Mouse (Mus musculus) gonadal fat pad, adult 2 months (tissue): ENCODE data around the gene Grik1. TPM values are rescaled to one million over a fixed set of nuclear protein-coding genes. Genes with fewer than 3 reads are reported as not detected.

Experiments
- DNase-seq: peaks from one replicate; pipeline ENCODE4 v3.0.0-alpha.2; 2012; ENCODE audit warnings: low read depth
- polyA plus RNA-seq: library from polyadenylated mRNA; depleted of rRNA; stranded (reverse); fragments of >200 nt; gene quantifications from 2 replicates; pipeline ENCODE4 v1.2.3, GENCODE M21; 2012; rRNA removed

The Grik1 gene
- polyA plus RNA-seq, 1 experiment: not detected

DNA sequence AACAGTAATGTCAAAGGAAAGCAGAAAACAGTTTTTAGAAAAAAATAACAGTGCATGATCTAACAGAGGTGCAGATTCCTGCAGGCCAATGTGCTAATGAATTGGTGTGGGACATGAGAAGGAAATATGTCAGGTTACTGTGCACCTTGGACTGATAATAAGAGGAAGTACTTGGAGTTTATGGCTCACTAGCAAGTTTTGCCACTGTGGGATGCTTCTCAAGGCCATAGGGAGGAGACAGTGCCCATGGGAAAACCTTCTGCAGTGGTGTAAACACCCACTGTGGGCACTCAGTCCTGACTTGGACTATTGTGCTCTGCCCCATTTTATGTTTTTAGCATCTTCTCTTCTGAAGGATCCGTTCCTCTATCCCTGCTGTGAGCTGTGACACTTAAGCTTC, 428.3 kb downstream of the Grik1 start:
- no peak for DNase-seq

GRCm38 (mm10) chr16:87853451-87854085, 436.5 kb downstream of the Grik1 start:
- no peak for DNase-seq

- no peak for DNase-seq
These were observed 438.5 kb downstream of the Grik1 start for GRCm38 (mm10) chr16:87851550-87851949.

DNA sequence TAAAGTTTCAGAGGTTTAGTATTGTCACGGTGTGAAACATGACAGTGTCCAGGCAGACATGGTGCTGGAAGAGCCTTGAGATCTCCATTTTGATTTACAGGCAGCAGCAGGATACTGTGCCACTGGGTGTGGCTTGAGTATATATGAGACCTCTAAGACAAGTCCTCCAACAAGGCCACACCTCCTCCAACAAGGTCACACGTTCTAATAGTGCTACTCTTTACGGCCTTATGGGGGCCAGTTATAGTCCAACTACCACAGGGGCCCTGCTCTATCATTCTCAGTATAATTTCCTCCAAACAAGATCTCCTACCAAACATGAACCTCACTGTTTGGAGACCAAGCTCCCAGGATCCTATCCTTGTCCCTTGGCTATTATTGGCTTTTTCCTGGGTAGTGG, 441.3 kb downstream of the Grik1 start:
- DNase-seq: no peak

Other genes starting within 250 kb of the Grik1 start
- not detected in 2 replicates for gene Cldn17, start 216.7 kb upstream of the Grik1 start, polyA plus RNA-seq